Mouse (Mus musculus): ENCODE data around the gene Hras. TPM values are rescaled to one million over a fixed set of nuclear protein-coding genes. Genes with fewer than 3 reads are reported as not detected.

Hras gene
- 100 to 1,000 TPM; 226 to 267 (median 258) TPM for total RNA-seq (2022)

- DNase-seq (ENCODE audit: low spot score in 2 of 2) = peak; percentile 95 to 97
These were observed at the start of gene Hras, which contains the start of gene Lrrc56 for GRCm38 (mm10) chr7:141193948-141194347. TSS of gene Hras (minus strand) at chr7:141194005. TSS of gene Lrrc56 (plus strand) at chr7:141194157.

GRCm38 (mm10) chr7:141231551-141231950, 37.7 kb upstream of the Hras start:
- no peak for DNase-seq (ENCODE audit: low spot score in 2 of 2)

- no peak for DNase-seq (ENCODE audit: low spot score in 2 of 2)
These were observed 37.3 kb upstream of the Hras start for GRCm38 (mm10) chr7:141231111-141231510.

- DNase-seq (ENCODE audit: low spot score in 2 of 2) = no peak
These were observed 36.8 kb upstream of the Hras start for GRCm38 (mm10) chr7:141230570-141230969.

GRCm38 (mm10) chr7:141229702-141230101, 35.9 kb upstream of the Hras start:
- no peak for DNase-seq (ENCODE audit: low spot score in 2 of 2)

- DNase-seq (ENCODE audit: low spot score in 2 of 2) = peak; percentile 78 to 91
These were observed 34.7 kb upstream of the Hras start, which contains the start of gene Phrf1 for GRCm38 (mm10) chr7:141228279-141229067. TSS of gene Phrf1 (plus strand) at chr7:141228784.

- no peak for DNase-seq (ENCODE audit: low spot score in 2 of 2)
These were observed 34.0 kb upstream of the Hras start for GRCm38 (mm10) chr7:141227796-141228195.

- DNase-seq (ENCODE audit: low spot score in 2 of 2) = no peak
These were observed 32.7 kb upstream of the Hras start for GRCm38 (mm10) chr7:141226535-141226934.

- DNase-seq (ENCODE audit: low spot score in 2 of 2) = no peak
These were observed 29.0 kb upstream of the Hras start for GRCm38 (mm10) chr7:141222696-141223215.

GRCm38 (mm10) chr7:141222126-141222467, 28.3 kb upstream of the Hras start:
- DNase-seq (ENCODE audit: low spot score in 2 of 2) = no peak

GRCm38 (mm10) chr7:141221249-141222125, 27.7 kb upstream of the Hras start:
- DNase-seq (ENCODE audit: low spot score in 2 of 2) = peak; percentile 81 to 95

GRCm38 (mm10) chr7:141220377-141220776, 26.6 kb upstream of the Hras start:
- DNase-seq (ENCODE audit: low spot score in 2 of 2) = no peak

GRCm38 (mm10) chr7:141219558-141220099, 25.8 kb upstream of the Hras start:
- DNase-seq (ENCODE audit: low spot score in 2 of 2) = no peak

- DNase-seq (ENCODE audit: low spot score in 2 of 2) = no peak
These were observed 24.8 kb upstream of the Hras start for GRCm38 (mm10) chr7:141218557-141219133.

GRCm38 (mm10) chr7:141218141-141218540, 24.3 kb upstream of the Hras start:
- no peak for DNase-seq (ENCODE audit: low spot score in 2 of 2)

GRCm38 (mm10) chr7:141217343-141218013, 23.7 kb upstream of the Hras start:
- no peak for DNase-seq (ENCODE audit: low spot score in 2 of 2)

GRCm38 (mm10) chr7:141216894-141217293, 23.1 kb upstream of the Hras start:
- no peak for DNase-seq (ENCODE audit: low spot score in 2 of 2)

GRCm38 (mm10) chr7:141215880-141216733, 22.3 kb upstream of the Hras start:
- no peak for DNase-seq (ENCODE audit: low spot score in 2 of 2)

GRCm38 (mm10) chr7:141215101-141215879, 21.5 kb upstream of the Hras start, which contains the start of gene Rassf7:
TSS of gene Rassf7 (plus strand) at chr7:141215860.
- peak; percentile 52 to 82 for DNase-seq (ENCODE audit: low spot score in 2 of 2)

All from left cerebral cortex, adult 8-10 months (tissue).